Mouse (Mus musculus): ENCODE data around the gene Kcnq1. TPM values are rescaled to one million over a fixed set of nuclear protein-coding genes. Genes with fewer than 3 reads are reported as not detected.

Kcnq1 gene
- total and polyA plus RNA-seq, 3 experiments = not detected

DNA sequence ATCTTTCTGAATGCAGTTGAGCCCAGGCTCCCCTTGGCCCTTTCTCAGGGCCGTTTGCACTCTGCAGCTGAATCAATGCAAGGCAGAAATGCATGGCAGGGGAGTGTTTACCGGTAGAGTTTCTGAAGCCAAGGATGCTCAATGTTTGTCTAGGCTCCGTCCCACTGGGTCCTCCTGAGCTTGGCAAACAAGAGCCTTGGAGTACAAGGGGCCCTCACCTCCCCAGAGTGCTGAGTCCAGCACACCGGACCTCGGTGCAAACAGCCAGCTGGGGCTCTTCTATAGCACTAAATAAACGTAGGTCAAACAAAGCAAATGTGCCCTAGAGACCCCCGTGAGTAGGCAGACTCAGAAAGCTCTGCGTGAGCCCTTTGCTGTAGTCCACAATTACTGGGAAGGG, 226.9 kb downstream of the Kcnq1 start:
- Histone ChIP-seq H3K27ac (ENCODE audit: insufficient read depth, low read depth) (no peak overlapping the region), H3K9me3 (replicated peaks; ENCODE audit: low read length) (no peaks in the 10 kb centered on the region), H3K79me2 (replicated peaks; ENCODE audit: control insufficient read depth, extremely low read depth, insufficient read depth, poor library complexity, severe bottlenecking) (no peaks in the 10 kb centered on the region), H3K36me3 (replicated peaks in 1 of 2; ENCODE audit: control insufficient read depth in 1 of 2, insufficient read depth in 1 of 2, low read length in 1 of 2) (no peaks in the 10 kb centered on the region), H3K4me1 (ENCODE audit: control insufficient read depth in 1 of 2, insufficient read depth in 2 of 2) (no peaks in the 10 kb centered on the region), H3K9ac (ENCODE audit: insufficient read depth, low read depth) (no peak overlapping the region), H3K27me3 (replicated peaks) (peaks cover 96% of the 10 kb centered on the region), H3K4me2 (ENCODE audit: insufficient read depth, low read depth, poor library complexity, severe bottlenecking) (no peak overlapping the region), H3K4me3 (replicated peaks in 1 of 3; ENCODE audit: low read depth in 2 of 3, low read length in 2 of 3, poor library complexity in 1 of 3) (no peak overlapping the region)
- no peak for TF ChIP-seq TBP (conservative IDR thresholded peaks at IDR 0.05; ENCODE audit: low read depth, low read length)
- no peak for TF ChIP-seq BHLHE40 (IDR thresholded peaks at IDR 0.05; ENCODE audit: low read depth, low read length)
- TF ChIP-seq SMC3 (IDR thresholded peaks at IDR 0.05; ENCODE audit: low read depth, low read length) = no peak
- no peak for TF ChIP-seq MAZ (IDR thresholded peaks at IDR 0.05; ENCODE audit: low read depth, low read length)
- in situ Hi-C loops (cut with MboI; ENCODE audit: low pct_ligation_motif_present, low pct_unique_long_range_greater_than_20kb, low sequenced_read_pairs) = no loop called here
- dilution Hi-C loops (cut with MboI; ENCODE audit: extremely low pct_ligation_motif_present, extremely low pct_unique_long_range_greater_than_20kb, low sequenced_read_pairs) = no loop called here
- no peak for DNase-seq (ENCODE audit: extremely low read depth)

DNA sequence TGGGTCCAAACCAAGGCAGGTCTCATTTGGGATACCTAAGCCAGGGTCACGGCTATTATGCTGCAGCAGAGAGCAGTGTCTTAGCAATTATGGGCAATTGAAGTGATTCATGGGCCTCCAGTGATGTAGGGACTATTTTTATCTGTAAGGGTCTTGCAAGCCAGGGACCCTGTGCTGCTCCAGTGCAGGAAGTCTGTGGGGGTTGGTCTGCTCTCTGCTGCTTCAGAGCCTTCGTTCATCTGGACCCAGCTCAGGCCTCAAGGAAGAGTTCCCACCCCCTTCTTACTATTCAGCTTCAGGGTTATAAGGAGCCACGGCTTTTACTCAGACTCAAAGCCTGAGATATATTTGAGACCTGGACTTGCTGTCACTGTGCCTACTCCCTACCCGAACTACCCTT, 227.4 kb downstream of the Kcnq1 start:
- no peak overlapping the region for H3K4me2 ChIP-seq (ENCODE audit: insufficient read depth, low read depth, poor library complexity, severe bottlenecking)
- no peak for DNase-seq (ENCODE audit: extremely low read depth)
- in situ Hi-C loops (cut with MboI; ENCODE audit: low pct_ligation_motif_present, low pct_unique_long_range_greater_than_20kb, low sequenced_read_pairs) (no loop called here), dilution Hi-C loops (cut with MboI; ENCODE audit: extremely low pct_ligation_motif_present, extremely low pct_unique_long_range_greater_than_20kb, low sequenced_read_pairs) (no loop called here)
- no peak overlapping the region for H3K4me3 ChIP-seq (replicated peaks in 1 of 3; ENCODE audit: low read depth in 2 of 3, low read length in 2 of 3, poor library complexity in 1 of 3)
- H3K36me3 ChIP-seq (replicated peaks in 1 of 2; ENCODE audit: control insufficient read depth in 1 of 2, insufficient read depth in 1 of 2, low read length in 1 of 2) = no peaks in the 10 kb centered on the region
- no peak overlapping the region for H3K9ac ChIP-seq (ENCODE audit: insufficient read depth, low read depth)
- no peaks in the 10 kb centered on the region for H3K79me2 ChIP-seq (replicated peaks; ENCODE audit: control insufficient read depth, extremely low read depth, insufficient read depth, poor library complexity, severe bottlenecking)
- H3K9me3 ChIP-seq (replicated peaks; ENCODE audit: low read length) = no peaks in the 10 kb centered on the region
- no peaks in the 10 kb centered on the region for H3K4me1 ChIP-seq (ENCODE audit: control insufficient read depth in 1 of 2, insufficient read depth in 2 of 2)
- peaks cover 93% of the 10 kb centered on the region for H3K27me3 ChIP-seq (replicated peaks)
- no peak for TF ChIP-seq ZKSCAN1 (IDR thresholded peaks at IDR 0.05; ENCODE audit: borderline replicate concordance, low read depth, low read length)
- TF ChIP-seq EP300 (IDR thresholded peaks at IDR 0.05; ENCODE audit: low read length) = no peak
- TF ChIP-seq RAD21 (IDR thresholded peaks at IDR 0.05; ENCODE audit: low read depth, low read length) = no peak
- TF ChIP-seq MYC (IDR thresholded peaks at IDR 0.05; ENCODE audit: low read depth, low read length) = no peak
- no peak for TF ChIP-seq ETS1 (conservative IDR thresholded peaks at IDR 0.05; ENCODE audit: low read depth, low read length)
- TF ChIP-seq IRF4 (IDR thresholded peaks at IDR 0.05; ENCODE audit: low read depth, low read length) = no peak
- no peak for TF ChIP-seq PAX5 (IDR thresholded peaks at IDR 0.05; ENCODE audit: low read length)
- TF ChIP-seq ZNF384 (IDR thresholded peaks at IDR 0.05; ENCODE audit: low read depth, low read length) = no peak
- TF ChIP-seq HCFC1 (IDR thresholded peaks at IDR 0.05; ENCODE audit: low read depth, low read length) = no peak
- TF ChIP-seq MXI1 (IDR thresholded peaks at IDR 0.05; ENCODE audit: low read depth, low read length) = no peak
- TF ChIP-seq SIN3A (IDR thresholded peaks at IDR 0.05; ENCODE audit: low read length) = no peak
- no peak for TF ChIP-seq ZMIZ1 (IDR thresholded peaks at IDR 0.05; ENCODE audit: low read depth, low read length)
- no peak for TF ChIP-seq NRF1 (IDR thresholded peaks at IDR 0.05; ENCODE audit: low read depth, low read length)
- H3K27ac ChIP-seq (ENCODE audit: insufficient read depth, low read depth) = no peak overlapping the region
